Mouse (Mus musculus): ENCODE results near the gene Crybg3. TPM values are rescaled to one million over a fixed set of nuclear protein-coding genes. Genes with fewer than 3 reads are reported as not detected.
"Not testable (repeated sequence)": the region's sequence is repeated elsewhere in the genome, so short reads cannot be mapped to it uniquely, and the experiment has no call there.

The Crybg3 gene
- polyA plus RNA-seq, 1 experiment from 2014 or later = 7.3 TPM

- no peaks in the 10 kb centered on the region for H3K36me3 ChIP-seq (ENCODE audit: control insufficient read depth, insufficient read depth, low read length)
- peak overlapping the region; percentile 34 for H3K4me2 ChIP-seq (ENCODE audit: low read depth, severe bottlenecking)
- H3K9ac ChIP-seq (ENCODE audit: low read length) = no peak overlapping the region
- peak overlapping the region; percentile 59 for H3K4me3 ChIP-seq (ENCODE audit: low read depth, low read length)
- 0 out of 2 replicates have a peak, but pooled peaks cover 4% of the 10 kb centered on the region for H3K4me1 ChIP-seq (ENCODE audit: control insufficient read depth, insufficient read depth, low read length)
- H3K27ac ChIP-seq (replicated peaks; ENCODE audit: low read depth, low read length) = no peak overlapping the region
- no peaks in the 10 kb centered on the region for H3K9me3 ChIP-seq (ENCODE audit: control insufficient read depth, low read length)
- ATAC-seq (ENCODE audit: insufficient number of reproducible peaks, low FRiP score, low TSS enrichment, low read depth) = no peak
- DNase-seq (ENCODE audit: low spot score) = no peak
- H3K27me3 ChIP-seq (ENCODE audit: control insufficient read depth, insufficient read depth, low read length) = no peaks in the 10 kb centered on the region
- 47% methylated on average over 6 of the region's 6 CpGs for WGBS
Observed at GRCm38 (mm10) chr16:59472546-59472945, 128.2 kb downstream of the Crybg3 start.

- 0 out of 2 replicates have a peak, but pooled peaks cover 4% of the 10 kb centered on the region for H3K4me1 ChIP-seq (ENCODE audit: control insufficient read depth, insufficient read depth, low read length)
- 1% methylated on average over 56 of the region's 56 CpGs for WGBS
- peak; percentile 94 for ATAC-seq (ENCODE audit: insufficient number of reproducible peaks, low FRiP score, low TSS enrichment, low read depth)
- peak within 1 kb of the TSS; percentile 70 for H3K9ac ChIP-seq (ENCODE audit: low read length)
- peak within 1 kb of the TSS; percentile 59 for H3K4me3 ChIP-seq (ENCODE audit: low read depth, low read length)
- peak; percentile 87 for DNase-seq (ENCODE audit: low spot score)
- H3K36me3 ChIP-seq (ENCODE audit: control insufficient read depth, insufficient read depth, low read length) = no peaks in the 10 kb centered on the region
- H3K4me2 ChIP-seq (ENCODE audit: low read depth, severe bottlenecking) = peak within 1 kb of the TSS; percentile 34
- H3K9me3 ChIP-seq (ENCODE audit: control insufficient read depth, low read length) = no peaks in the 10 kb centered on the region
- H3K27me3 ChIP-seq (ENCODE audit: control insufficient read depth, insufficient read depth, low read length) = no peaks in the 10 kb centered on the region
- H3K27ac ChIP-seq (replicated peaks; ENCODE audit: low read depth, low read length) = peak within 1 kb of the TSS; percentile 33; the same call in 1 of the 2 replicates
Observed at GRCm38 (mm10) chr16:59471637-59472278, 129.0 kb downstream of the Crybg3 start, which contains the start of gene Riox2. Gene Riox2, plus strand, starts transcription at chr16:59471775.

- H3K9me3 ChIP-seq (ENCODE audit: control insufficient read depth, low read length) = no peaks in the 10 kb centered on the region
- 0 out of 2 replicates have a peak, but pooled peaks cover 4% of the 10 kb centered on the region for H3K4me1 ChIP-seq (ENCODE audit: control insufficient read depth, insufficient read depth, low read length)
- H3K4me2 ChIP-seq (ENCODE audit: low read depth, severe bottlenecking) = no peak overlapping the region
- no peaks in the 10 kb centered on the region for H3K27me3 ChIP-seq (ENCODE audit: control insufficient read depth, insufficient read depth, low read length)
- ATAC-seq (ENCODE audit: insufficient number of reproducible peaks, low FRiP score, low TSS enrichment, low read depth) (no peak), DNase-seq (ENCODE audit: low spot score) (no peak)
- WGBS = 77% methylated on average over 1 of the region's 1 CpGs
- H3K27ac ChIP-seq (replicated peaks; ENCODE audit: low read depth, low read length) = no peak overlapping the region
- no peak overlapping the region for H3K4me3 ChIP-seq (ENCODE audit: low read depth, low read length)
- H3K9ac ChIP-seq (ENCODE audit: low read length) = no peak overlapping the region
- no peaks in the 10 kb centered on the region for H3K36me3 ChIP-seq (ENCODE audit: control insufficient read depth, insufficient read depth, low read length)
Observed at GRCm38 (mm10) chr16:59469846-59470245, 130.9 kb downstream of the Crybg3 start.

GRCm38 (mm10) chr16:59463973-59464372 is 136.8 kb downstream of the Crybg3 start:
- Histone ChIP-seq H3K27ac (replicated peaks; ENCODE audit: low read depth, low read length) (no peak overlapping the region), H3K9me3 (ENCODE audit: control insufficient read depth, low read length) (no peaks in the 10 kb centered on the region), H3K27me3 (ENCODE audit: control insufficient read depth, insufficient read depth, low read length) (no peaks in the 10 kb centered on the region), H3K4me2 (ENCODE audit: low read depth, severe bottlenecking) (no peak overlapping the region), H3K9ac (ENCODE audit: low read length) (no peak overlapping the region), H3K4me3 (ENCODE audit: low read depth, low read length) (no peak overlapping the region), H3K36me3 (ENCODE audit: control insufficient read depth, insufficient read depth, low read length) (no peaks in the 10 kb centered on the region), H3K4me1 (ENCODE audit: control insufficient read depth, insufficient read depth, low read length) (no peaks in the 10 kb centered on the region)
- ATAC-seq (ENCODE audit: insufficient number of reproducible peaks, low FRiP score, low TSS enrichment, low read depth) (no peak), DNase-seq (ENCODE audit: low spot score) (no peak)
- WGBS = 89% methylated on average over 6 of the region's 6 CpGs

GRCm38 (mm10) chr16:59463567-59463966 is 137.2 kb downstream of the Crybg3 start:
- no peak for DNase-seq (ENCODE audit: low spot score)
- 0 out of 2 replicates have a peak, but pooled peaks have one; percentile 31 for ATAC-seq (ENCODE audit: insufficient number of reproducible peaks, low FRiP score, low TSS enrichment, low read depth)
- WGBS = 73% methylated on average over 4 of the region's 4 CpGs

GRCm38 (mm10) chr16:59459259-59459861 is 141.4 kb downstream of the Crybg3 start:
- H3K4me1 ChIP-seq (ENCODE audit: control insufficient read depth, insufficient read depth, low read length); H3K9ac ChIP-seq (ENCODE audit: low read length); H3K4me2 ChIP-seq (ENCODE audit: low read depth, severe bottlenecking); DNase-seq (ENCODE audit: low spot score); H3K36me3 ChIP-seq (ENCODE audit: control insufficient read depth, insufficient read depth, low read length); H3K9me3 ChIP-seq (ENCODE audit: control insufficient read depth, low read length); ATAC-seq (ENCODE audit: insufficient number of reproducible peaks, low FRiP score, low TSS enrichment, low read depth); H3K27me3 ChIP-seq (ENCODE audit: control insufficient read depth, insufficient read depth, low read length); H3K27ac ChIP-seq (replicated peaks; ENCODE audit: low read depth, low read length); H3K4me3 ChIP-seq (ENCODE audit: low read depth, low read length): not testable (repeated sequence)
- 84% methylated on average over 5 of the region's 5 CpGs for WGBS

More at GRCm38 (mm10) chr16:59463567-59463966, 137.2 kb downstream of the Crybg3 start:
- H3K4me2 ChIP-seq (ENCODE audit: low read depth, severe bottlenecking) = no peak overlapping the region
- no peaks in the 10 kb centered on the region for H3K9me3 ChIP-seq (ENCODE audit: control insufficient read depth, low read length)
- H3K4me1 ChIP-seq (ENCODE audit: control insufficient read depth, insufficient read depth, low read length) = no peaks in the 10 kb centered on the region
- no peaks in the 10 kb centered on the region for H3K27me3 ChIP-seq (ENCODE audit: control insufficient read depth, insufficient read depth, low read length)
- H3K9ac ChIP-seq (ENCODE audit: low read length) = no peak overlapping the region
- no peak overlapping the region for H3K4me3 ChIP-seq (ENCODE audit: low read depth, low read length)
- H3K36me3 ChIP-seq (ENCODE audit: control insufficient read depth, insufficient read depth, low read length) = no peaks in the 10 kb centered on the region
- no peak overlapping the region for H3K27ac ChIP-seq (replicated peaks; ENCODE audit: low read depth, low read length)

GRCm38 (mm10) chr16:59451813-59452212 is 149.0 kb downstream of the Crybg3 start:
- H3K4me3 ChIP-seq (ENCODE audit: low read depth, low read length) = no peak overlapping the region
- no peak overlapping the region for H3K9ac ChIP-seq (ENCODE audit: low read length)
- no peaks in the 10 kb centered on the region for H3K36me3 ChIP-seq (ENCODE audit: control insufficient read depth, insufficient read depth, low read length)
- 90% methylated on average over 5 of the region's 5 CpGs for WGBS
- ATAC-seq (ENCODE audit: insufficient number of reproducible peaks, low FRiP score, low TSS enrichment, low read depth) = no peak
- no peaks in the 10 kb centered on the region for H3K9me3 ChIP-seq (ENCODE audit: control insufficient read depth, low read length)
- H3K27me3 ChIP-seq (ENCODE audit: control insufficient read depth, insufficient read depth, low read length) = no peaks in the 10 kb centered on the region
- H3K4me2 ChIP-seq (ENCODE audit: low read depth, severe bottlenecking) = no peak overlapping the region
- H3K4me1 ChIP-seq (ENCODE audit: control insufficient read depth, insufficient read depth, low read length) = no peaks in the 10 kb centered on the region
- no peak for DNase-seq (ENCODE audit: low spot score)
- H3K27ac ChIP-seq (replicated peaks; ENCODE audit: low read depth, low read length) = no peak overlapping the region

GRCm38 (mm10) chr16:59449092-59449491 is 151.7 kb downstream of the Crybg3 start:
- Histone ChIP-seq H3K27me3 (ENCODE audit: control insufficient read depth, insufficient read depth, low read length) (no peaks in the 10 kb centered on the region), H3K9me3 (ENCODE audit: control insufficient read depth, low read length) (no peaks in the 10 kb centered on the region), H3K4me3 (ENCODE audit: low read depth, low read length) (no peak overlapping the region), H3K9ac (ENCODE audit: low read length) (no peak overlapping the region), H3K27ac (replicated peaks; ENCODE audit: low read depth, low read length) (no peak overlapping the region), H3K4me2 (ENCODE audit: low read depth, severe bottlenecking) (no peak overlapping the region), H3K4me1 (ENCODE audit: control insufficient read depth, insufficient read depth, low read length) (no peaks in the 10 kb centered on the region), H3K36me3 (ENCODE audit: control insufficient read depth, insufficient read depth, low read length) (no peaks in the 10 kb centered on the region)
- DNase-seq (ENCODE audit: low spot score) (no peak), ATAC-seq (ENCODE audit: insufficient number of reproducible peaks, low FRiP score, low TSS enrichment, low read depth) (no peak)

All from limb, embryonic 11.5 days (tissue).